Mouse (Mus musculus) C2C12 (cell line): ENCODE measurements around the gene Col23a1. TPM values are rescaled to one million over a fixed set of nuclear protein-coding genes. Genes with fewer than 3 reads are reported as not detected.

Experiments used
- H3K27me3 ChIP-seq: one replicate; pipeline ENCODE4 v1.6.1; 2011; ENCODE audit not compliant: control insufficient read depth, insufficient read depth, insufficient read length
- H3K36me3 ChIP-seq: one replicate; pipeline ENCODE4 v1.6.1; 2011; ENCODE audit not compliant: control insufficient read depth, insufficient read depth
- H3K4me3 ChIP-seq: one replicate; pipeline ENCODE4 v1.5.1; 2011; ENCODE audit warnings: mild to moderate bottlenecking, control low read depth; ENCODE audit not compliant: poor library complexity, insufficient read depth, severe bottlenecking
- H3K79me2 ChIP-seq: one replicate; pipeline ENCODE4 v1.6.1; 2011; ENCODE audit not compliant: control insufficient read depth, insufficient read depth
- H3K79me3 ChIP-seq: one replicate; pipeline ENCODE4 v1.6.1; 2011; ENCODE audit warnings: low read depth, control low read depth
- H3ac ChIP-seq: one replicate; pipeline ENCODE3; 2011; ENCODE audit warnings: low read depth; ENCODE audit not compliant: control insufficient read depth, insufficient read length
- CEBPB ChIP-seq: IDR thresholded peaks from one replicate; pipeline ENCODE4 v1.6.1; 2011; ENCODE audit warnings: low read depth, mild to moderate bottlenecking, control low read depth, moderate library complexity
- CTCF ChIP-seq: IDR thresholded peaks from one replicate; pipeline ENCODE4 v1.5.1; 2011; ENCODE audit not compliant: control insufficient read depth, insufficient read depth, insufficient read length
- FOSL1 ChIP-seq: IDR thresholded peaks from one replicate; pipeline ENCODE4 v1.8.0; 2011; ENCODE audit warnings: mild to moderate bottlenecking, low read length; ENCODE audit not compliant: poor library complexity, insufficient read depth, severe bottlenecking
- MAX ChIP-seq: IDR thresholded peaks from one replicate; pipeline ENCODE4 v1.6.1; 2011; ENCODE audit warnings: mild to moderate bottlenecking, control low read depth
- MYOD1 ChIP-seq: IDR thresholded peaks from one replicate; pipeline ENCODE4 v1.6.1; 2011; ENCODE audit warnings: low read depth; ENCODE audit not compliant: control insufficient read depth, insufficient read length
- MYOG ChIP-seq: IDR thresholded peaks from one replicate; pipeline ENCODE4 v1.6.1; 2011; ENCODE audit not compliant: control insufficient read depth, insufficient read length; ENCODE audit errors: extremely low read depth
- USF1 ChIP-seq: IDR thresholded peaks from one replicate; pipeline ENCODE4 v1.6.1; 2011; ENCODE audit warnings: low read depth, mild to moderate bottlenecking, control low read depth, moderate library complexity
- polyA plus RNA-seq: library from polyadenylated mRNA; unstranded; fragments of >200 nt; fragmentation: generic; extraction: Trizol; gene quantifications from one replicate; pipeline ENCODE4 v1.2.1, GENCODE M21; 2012; ENCODE audit warnings: missing spikeins

Col23a1 gene
- polyA plus RNA-seq, 1 experiment, result 0.43 TPM

GRCm38 (mm10) chr11:51544413-51544812, 254.7 kb downstream of the Col23a1 start:
- H3K79me2 ChIP-seq, result no peaks in the 10 kb centered on the region
- TF ChIP-seq FOSL1, result no peak
- TF ChIP-seq MYOD1, result no peak
- no peak for TF ChIP-seq MYOG
- TF ChIP-seq MAX, result no peak
- no peak for TF ChIP-seq USF1
- TF ChIP-seq CTCF, result no peak
- no peak for TF ChIP-seq CEBPB
- no peaks in the 10 kb centered on the region for H3K36me3 ChIP-seq
- H3K27me3 ChIP-seq, result peaks cover 21% of the 10 kb centered on the region
- no peak overlapping the region for H3ac ChIP-seq
- no peaks in the 10 kb centered on the region for H3K79me3 ChIP-seq
- no peak overlapping the region for H3K4me3 ChIP-seq

- no peak overlapping the region for H3ac ChIP-seq
- peaks cover 24% of the 10 kb centered on the region for H3K27me3 ChIP-seq
- no peaks in the 10 kb centered on the region for H3K79me2 ChIP-seq
- no peak for TF ChIP-seq CTCF
- no peak for TF ChIP-seq USF1
- no peak for TF ChIP-seq MYOD1
- no peak for TF ChIP-seq CEBPB
- TF ChIP-seq MAX, result no peak
- TF ChIP-seq MYOG, result no peak
- no peak for TF ChIP-seq FOSL1
- no peaks in the 10 kb centered on the region for H3K79me3 ChIP-seq
- no peak overlapping the region for H3K4me3 ChIP-seq
- H3K36me3 ChIP-seq, result no peaks in the 10 kb centered on the region
Measured at GRCm38 (mm10) chr11:51545811-51546210, 256.1 kb downstream of the Col23a1 start.

GRCm38 (mm10) chr11:51551253-51551652, 261.5 kb downstream of the Col23a1 start:
- Histone ChIP-seq H3K79me2 (no peaks in the 10 kb centered on the region), H3ac (no peak overlapping the region), H3K79me3 (no peaks in the 10 kb centered on the region), H3K36me3 (no peaks in the 10 kb centered on the region), H3K4me3 (no peak overlapping the region), H3K27me3 (peaks cover 36% of the 10 kb centered on the region)
- TF ChIP-seq USF1 (no peak), CTCF (no peak), MYOD1 (no peak), FOSL1 (no peak), CEBPB (no peak), MYOG (no peak), MAX (no peak)

- H3K27me3 ChIP-seq, result peaks cover 35% of the 10 kb centered on the region
- no peaks in the 10 kb centered on the region for H3K36me3 ChIP-seq
- no peaks in the 10 kb centered on the region for H3K79me3 ChIP-seq
- TF ChIP-seq CEBPB, result no peak
- no peak for TF ChIP-seq USF1
- TF ChIP-seq FOSL1, result no peak
- no peak for TF ChIP-seq MYOG
- H3K79me2 ChIP-seq, result no peaks in the 10 kb centered on the region
- H3ac ChIP-seq, result no peak overlapping the region
- no peak overlapping the region for H3K4me3 ChIP-seq
Measured at GRCm38 (mm10) chr11:51552091-51552490, 262.4 kb downstream of the Col23a1 start.

- no peak overlapping the region for H3K4me3 ChIP-seq
- H3K79me2 ChIP-seq, result no peaks in the 10 kb centered on the region
- H3K27me3 ChIP-seq, result peaks cover 19% of the 10 kb centered on the region
- TF ChIP-seq MYOD1 (no peak), CTCF (no peak), MAX (no peak), USF1 (no peak), MYOG (no peak), FOSL1 (no peak), CEBPB (no peak)
- H3ac ChIP-seq, result no peak overlapping the region
- H3K36me3 ChIP-seq, result no peaks in the 10 kb centered on the region
- H3K79me3 ChIP-seq, result no peaks in the 10 kb centered on the region
Measured at GRCm38 (mm10) chr11:51554590-51554989, 264.9 kb downstream of the Col23a1 start.

- Histone ChIP-seq H3K79me2 (no peaks in the 10 kb centered on the region), H3K79me3 (no peaks in the 10 kb centered on the region), H3ac (no peak overlapping the region), H3K27me3 (peaks cover 23% of the 10 kb centered on the region), H3K4me3 (no peak overlapping the region), H3K36me3 (no peaks in the 10 kb centered on the region)
- TF ChIP-seq CEBPB (no peak), MYOG (no peak), MYOD1 (no peak), MAX (no peak), CTCF (no peak), USF1 (no peak), FOSL1 (no peak)
Measured at GRCm38 (mm10) chr11:51555066-51555465, 265.3 kb downstream of the Col23a1 start.
